Mouse (Mus musculus): ENCODE results near the gene Apobec1.
"Not testable (repeated sequence)": the region's sequence is repeated elsewhere in the genome, so short reads cannot be mapped to it uniquely, and the experiment has no call there.

Gene Apobec1

DNA sequence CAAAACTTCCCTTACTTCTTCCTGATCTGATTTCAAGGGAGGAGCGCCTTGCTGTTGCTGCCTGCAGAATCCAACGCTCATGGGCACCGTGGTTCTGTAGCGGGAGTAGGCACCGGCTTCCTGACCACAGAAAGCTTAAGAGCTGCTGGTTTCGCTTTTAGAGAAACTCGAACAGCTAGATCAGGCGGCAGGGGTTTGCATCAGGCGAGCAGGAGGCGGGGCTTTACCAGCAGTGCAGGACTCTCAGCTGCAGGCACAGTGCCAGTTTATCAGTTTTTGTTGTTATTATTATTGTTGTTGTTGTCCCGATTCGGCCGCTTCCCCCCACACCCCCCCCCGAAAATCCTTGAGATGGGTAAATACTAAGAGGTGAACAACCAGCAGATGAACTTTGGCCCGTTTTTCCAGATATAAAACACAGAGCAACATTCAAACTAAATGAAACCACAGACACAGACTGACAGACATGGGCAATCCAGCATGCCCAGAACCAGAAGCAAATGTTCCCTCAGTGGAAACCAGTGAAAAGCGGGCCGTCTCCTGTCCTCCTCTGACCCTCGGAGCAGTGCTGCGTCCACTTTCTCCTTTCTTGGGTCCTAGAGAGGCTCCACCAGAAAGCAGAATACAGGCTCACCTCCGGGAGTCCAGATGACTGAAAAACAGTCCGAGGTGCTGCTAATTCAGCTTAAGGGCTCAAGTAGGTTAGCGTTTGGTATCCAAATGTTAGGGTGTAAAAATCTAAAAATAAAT lies at the start of gene Apobec1:
Apobec1 (minus strand) TSS at position 203 of the 750 bp plus-strand sequence.
- DNase-seq (ENCODE audit: low spot score in 2 of 2) = peak; percentile 66 to 71

DNA sequence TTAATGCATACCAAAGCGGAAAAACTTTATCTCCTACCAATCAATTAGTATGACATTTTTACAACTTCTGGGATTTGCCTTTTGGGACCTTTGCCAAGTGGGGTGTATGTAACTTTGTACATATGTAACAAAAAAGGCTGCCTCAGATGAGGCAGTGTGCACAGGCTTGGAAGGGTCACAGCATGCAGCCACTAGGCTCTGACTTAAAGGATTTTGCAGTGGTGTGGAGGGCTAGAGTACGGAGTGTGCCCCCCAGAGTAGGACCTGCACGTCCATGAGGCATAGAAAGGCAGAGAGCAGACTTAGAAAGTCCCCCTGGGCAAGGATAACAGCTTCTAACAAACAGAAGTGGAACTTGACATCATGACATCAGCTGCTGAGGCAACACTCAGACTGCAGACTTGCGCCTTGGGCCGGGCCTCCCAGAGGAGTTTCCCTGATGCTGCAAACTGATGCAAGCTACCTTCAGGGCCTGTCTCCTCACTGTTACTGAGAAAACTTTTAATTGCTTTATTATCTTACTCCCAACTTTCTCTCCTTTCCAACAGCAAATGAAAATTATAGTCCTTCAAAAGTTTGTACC lies 48.2 kb upstream of the Apobec1 start:
- no peak for DNase-seq (ENCODE audit: low spot score in 2 of 2)

DNA sequence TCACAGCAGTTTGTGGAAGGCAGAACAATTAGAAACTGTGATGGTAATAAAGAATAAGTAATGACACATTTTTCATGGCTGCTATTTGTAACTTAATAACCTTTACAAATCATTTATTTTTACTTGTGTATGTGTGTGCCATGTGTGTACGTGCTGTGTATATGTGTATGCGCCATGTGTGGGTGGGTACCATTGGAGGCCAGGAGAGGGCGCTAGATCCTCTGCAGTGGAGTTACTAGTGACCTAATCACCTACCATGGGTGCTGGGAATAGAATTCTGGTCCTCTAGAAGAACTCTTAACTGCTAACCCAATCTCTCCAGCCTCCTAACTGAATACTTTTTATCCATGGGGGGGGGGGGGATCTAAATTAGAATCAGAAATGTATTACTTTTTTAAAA lies 47.7 kb upstream of the Apobec1 start:
- DNase-seq (ENCODE audit: low spot score in 2 of 2) = no peak

DNA sequence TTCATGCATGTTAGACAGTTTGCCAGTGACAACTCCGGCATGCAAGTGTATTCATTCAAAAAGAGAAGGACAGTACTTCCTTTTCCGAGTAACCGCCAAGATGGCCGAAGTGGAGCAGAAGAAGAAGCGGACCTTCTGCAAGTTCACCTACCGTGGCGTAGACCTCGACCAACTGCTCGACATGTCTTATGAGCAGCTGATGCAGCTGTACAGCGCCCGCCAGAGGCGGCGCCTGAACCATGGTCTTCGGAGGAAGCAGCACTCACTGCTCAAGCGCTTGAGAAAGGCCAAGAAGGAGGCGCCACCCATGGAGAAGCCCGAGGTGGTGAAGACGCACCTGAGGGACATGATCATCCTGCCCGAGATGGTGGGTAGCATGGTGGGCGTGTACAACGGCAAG lies 42.0 kb upstream of the Apobec1 start:
- DNase-seq (ENCODE audit: low spot score in 2 of 2) = not testable (repeated sequence)

DNA sequence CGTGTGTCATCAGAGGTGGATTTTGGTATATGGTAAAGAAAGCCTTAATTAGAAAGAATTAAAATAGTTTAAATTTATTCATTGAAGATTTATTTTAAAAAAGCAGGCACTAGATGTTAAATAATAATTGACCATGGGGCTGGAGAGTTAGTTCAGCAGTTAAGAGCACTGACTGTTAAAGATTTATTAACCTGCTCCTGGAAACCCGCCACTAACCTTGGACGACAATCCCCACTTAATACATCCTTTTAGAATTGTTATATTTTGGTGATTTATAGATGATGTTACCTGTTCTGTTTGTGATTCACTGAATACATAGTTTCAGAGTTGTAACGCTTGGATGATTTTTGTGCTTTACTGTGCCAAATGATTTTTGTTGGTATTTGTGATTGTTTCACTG lies 35.3 kb upstream of the Apobec1 start:
- DNase-seq (ENCODE audit: low spot score in 2 of 2) = not testable (repeated sequence)

DNA sequence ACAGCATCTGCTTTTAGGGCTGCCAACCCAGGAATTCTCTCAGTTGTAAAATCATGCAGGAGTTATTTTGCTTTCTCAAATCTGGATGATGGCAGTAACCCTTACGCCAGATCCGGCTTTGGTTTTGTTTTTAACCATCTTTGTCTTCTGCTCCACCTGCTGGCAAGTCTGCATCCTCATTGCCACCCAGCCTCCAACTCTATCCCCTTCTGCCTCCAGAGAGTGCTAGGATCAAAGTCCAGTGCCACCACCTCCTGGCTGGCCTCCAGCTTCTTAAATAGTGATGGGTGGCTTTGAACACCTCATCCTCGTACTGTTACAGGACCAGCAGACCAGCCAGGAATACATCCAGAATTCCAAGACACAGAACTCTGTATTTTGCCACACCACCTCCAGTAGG lies 34.4 kb upstream of the Apobec1 start:
- no peak for DNase-seq (ENCODE audit: low spot score in 2 of 2)

DNA sequence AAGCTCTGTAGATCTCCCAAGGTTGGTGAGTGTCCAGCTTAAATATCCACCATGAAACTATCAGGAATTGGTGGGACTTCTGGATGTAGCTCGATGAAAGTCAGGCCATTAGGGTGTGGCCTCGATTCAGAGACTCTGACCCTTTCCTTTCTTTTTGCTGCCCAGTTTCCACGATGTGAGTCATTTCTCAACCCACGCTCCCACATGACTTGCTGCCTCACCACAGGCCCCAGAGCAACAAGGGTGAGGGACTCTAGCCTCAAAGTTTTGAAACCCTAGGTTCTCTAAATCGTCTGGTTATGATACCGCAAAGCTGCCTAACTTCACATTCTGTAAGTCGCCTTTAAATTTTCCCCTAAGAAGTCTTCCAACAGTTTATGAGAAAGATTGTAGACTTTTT lies 33.1 kb upstream of the Apobec1 start:
- DNase-seq (ENCODE audit: low spot score in 2 of 2) = no peak

DNA sequence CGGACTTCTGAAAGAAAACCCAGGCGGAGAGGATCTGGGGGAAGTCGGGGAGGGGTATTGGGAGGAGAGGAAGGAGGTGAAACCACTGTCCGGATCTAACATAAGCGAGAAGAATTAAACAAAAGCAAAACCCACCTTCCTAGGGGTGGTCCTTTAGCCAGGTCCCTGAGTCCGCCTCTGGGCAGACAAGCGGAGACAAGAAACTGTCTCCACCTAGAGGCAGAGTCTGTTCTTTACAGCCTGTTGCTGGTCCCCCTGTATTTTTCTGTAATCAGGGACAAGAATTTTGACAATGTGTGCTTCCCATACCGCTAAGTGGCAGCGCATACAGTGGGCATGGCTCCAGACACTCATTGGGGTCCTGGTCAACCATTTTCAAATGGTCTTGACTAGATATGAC lies 31.2 kb upstream of the Apobec1 start:
- DNase-seq (ENCODE audit: low spot score in 2 of 2) = no peak

DNA sequence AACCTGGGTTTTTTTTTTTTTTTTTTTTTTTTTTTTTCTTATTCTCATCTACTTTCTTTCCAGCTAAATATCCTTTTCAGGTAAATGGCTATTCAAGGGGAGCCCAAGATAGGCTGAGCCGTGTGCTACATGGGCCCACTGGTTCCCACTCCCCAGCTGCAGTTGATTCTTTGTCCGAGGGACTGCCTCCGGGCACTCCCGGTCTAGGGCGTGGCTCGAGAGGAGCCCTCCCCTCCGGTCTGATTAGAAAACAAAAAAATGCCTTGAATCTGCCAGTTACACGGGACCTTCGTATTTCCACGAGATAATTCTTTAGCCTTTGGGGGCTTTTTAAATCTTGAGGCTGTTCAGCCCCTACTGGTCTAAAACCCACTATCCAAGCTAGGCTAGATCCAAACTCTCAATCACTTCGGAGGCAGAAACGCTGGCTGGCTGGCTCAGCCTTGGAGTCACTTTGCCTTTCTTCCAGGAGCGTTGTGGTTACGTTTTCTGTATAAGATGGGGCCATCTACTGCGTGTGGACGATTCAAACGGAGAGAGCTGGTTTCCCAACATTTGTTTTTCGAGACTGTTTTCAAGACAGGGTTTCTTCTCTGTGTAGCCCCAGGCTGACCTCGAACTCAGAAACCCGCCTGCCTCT lies 25.3 kb upstream of the Apobec1 start:
- no peak for DNase-seq (ENCODE audit: low spot score in 2 of 2)

DNA sequence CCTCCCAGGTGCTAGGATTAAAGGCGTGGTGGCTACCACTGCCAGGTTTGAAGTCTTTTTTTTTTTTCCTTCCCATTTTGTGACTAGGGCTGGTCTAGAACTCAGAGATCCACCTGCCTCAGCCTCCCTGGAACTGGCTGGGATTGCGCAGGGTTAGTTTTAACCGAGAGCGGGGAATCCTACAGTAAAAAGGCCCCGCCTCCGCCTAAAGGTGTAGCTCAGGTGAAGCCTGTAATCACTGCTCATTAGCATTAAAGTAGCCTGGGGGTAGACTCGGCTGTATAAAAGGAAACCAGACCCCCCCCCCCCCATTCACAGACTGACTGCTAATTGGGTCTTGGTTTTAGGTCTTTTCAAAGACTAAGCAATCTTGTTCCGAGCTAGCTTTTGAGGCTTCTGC lies 23.9 kb upstream of the Apobec1 start, which contains the start of gene Dppa3:
Dppa3 (plus strand) TSS at position 301 of the 400 bp plus-strand sequence.
- no peak for DNase-seq (ENCODE audit: low spot score in 2 of 2)

DNA sequence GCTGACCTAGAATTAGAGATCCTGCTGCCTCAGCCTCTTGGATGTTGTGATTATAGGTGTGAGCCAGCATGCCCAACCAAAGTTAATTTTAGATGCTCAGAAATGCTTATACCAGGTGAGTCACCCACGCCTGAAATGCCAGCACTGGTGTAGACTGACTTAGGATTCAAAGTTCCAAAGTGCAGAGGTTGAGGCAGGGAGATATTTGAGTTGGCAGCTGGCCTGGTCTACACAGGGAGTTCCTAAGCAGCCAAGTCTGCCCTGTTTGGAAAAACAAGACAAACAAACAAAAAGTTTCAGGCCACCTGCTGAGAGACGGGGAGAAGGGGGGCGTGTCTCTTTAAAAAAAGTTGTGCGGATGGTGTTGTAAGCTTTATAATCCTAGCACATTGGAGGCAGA lies 22.9 kb upstream of the Apobec1 start:
- no peak for DNase-seq (ENCODE audit: low spot score in 2 of 2)

DNA sequence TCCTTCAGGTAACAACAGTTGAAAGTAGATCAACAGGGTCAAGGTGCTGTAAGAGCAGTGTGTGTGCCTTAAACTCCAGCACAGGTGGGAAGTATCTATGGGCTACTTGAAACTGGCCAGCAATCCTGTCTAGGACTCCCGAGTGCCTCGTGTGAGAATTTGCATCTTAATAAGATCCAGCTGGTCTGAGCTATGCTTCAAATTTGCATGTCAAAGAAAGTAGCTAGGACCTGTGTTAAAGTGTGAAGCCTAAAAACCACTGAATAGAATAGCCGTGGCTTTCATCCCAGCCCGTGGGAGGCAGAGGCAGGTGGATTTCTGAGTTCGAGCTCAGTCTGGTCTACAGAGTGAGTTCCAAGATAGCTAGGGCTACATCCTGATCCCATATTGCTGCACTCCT lies 22.2 kb upstream of the Apobec1 start:
- DNase-seq (ENCODE audit: low spot score in 2 of 2) = no peak

DNA sequence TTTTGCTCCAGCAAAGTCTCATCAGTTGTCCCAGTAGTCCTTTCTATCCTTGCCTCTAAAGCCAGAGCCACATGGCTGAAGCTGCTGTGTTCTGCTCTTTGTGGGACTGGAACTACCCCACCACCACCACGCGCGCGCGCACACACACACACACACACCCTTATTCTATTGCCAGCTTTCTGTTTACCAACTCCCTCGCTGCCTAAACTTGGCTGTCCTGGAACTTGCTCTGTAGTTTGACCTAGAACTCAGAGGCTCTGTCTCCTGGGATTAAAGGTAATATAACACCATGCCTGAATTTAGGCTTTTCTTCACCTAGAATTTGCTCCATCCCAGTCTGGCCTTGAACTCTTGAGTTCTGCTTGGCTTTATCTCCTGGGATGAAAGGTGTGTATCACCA lies 18.8 kb upstream of the Apobec1 start:
- DNase-seq (ENCODE audit: low spot score in 2 of 2) = no peak

DNA sequence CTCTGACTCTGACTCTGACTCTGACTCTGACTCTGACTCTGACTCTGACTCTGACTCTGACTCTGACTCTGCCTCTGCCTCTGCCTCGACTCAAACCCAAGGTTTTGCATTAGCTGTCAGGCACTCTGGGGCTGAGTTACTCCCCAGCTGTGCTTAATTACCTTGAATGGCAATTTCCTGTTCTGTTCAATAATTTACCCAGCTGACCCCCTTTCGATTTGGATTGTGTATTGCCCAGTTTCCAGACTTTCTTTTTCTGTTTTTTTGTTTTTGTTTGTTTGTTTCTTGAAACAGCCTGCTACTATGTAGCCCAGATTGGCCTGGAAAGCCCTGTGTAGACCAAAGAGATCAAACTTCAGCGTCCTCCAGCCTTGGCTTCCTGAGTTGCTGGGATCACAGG lies 13.8 kb upstream of the Apobec1 start:
- no peak for DNase-seq (ENCODE audit: low spot score in 2 of 2)

DNA sequence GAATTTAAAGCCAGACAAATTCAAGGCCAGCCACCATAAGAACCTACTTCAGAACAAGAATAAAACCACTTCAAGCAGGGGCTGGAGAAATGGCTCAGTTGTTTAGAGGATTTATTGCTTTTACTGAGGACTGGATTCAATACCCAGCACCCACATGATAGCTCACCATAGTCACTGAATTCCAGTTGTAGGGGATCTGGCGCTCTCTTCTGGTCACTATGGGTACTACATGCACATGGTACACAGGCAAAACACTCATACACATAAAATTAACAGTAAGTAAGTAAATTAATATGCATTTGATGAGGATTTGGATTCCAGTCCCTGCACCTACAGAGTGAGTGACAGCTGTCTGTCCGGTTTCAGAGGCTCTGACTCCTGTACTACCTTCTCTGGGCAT lies 11.8 kb upstream of the Apobec1 start:
- peak in 1 of 2 experiments; percentile 18 for DNase-seq (ENCODE audit: low spot score in 2 of 2)

DNA sequence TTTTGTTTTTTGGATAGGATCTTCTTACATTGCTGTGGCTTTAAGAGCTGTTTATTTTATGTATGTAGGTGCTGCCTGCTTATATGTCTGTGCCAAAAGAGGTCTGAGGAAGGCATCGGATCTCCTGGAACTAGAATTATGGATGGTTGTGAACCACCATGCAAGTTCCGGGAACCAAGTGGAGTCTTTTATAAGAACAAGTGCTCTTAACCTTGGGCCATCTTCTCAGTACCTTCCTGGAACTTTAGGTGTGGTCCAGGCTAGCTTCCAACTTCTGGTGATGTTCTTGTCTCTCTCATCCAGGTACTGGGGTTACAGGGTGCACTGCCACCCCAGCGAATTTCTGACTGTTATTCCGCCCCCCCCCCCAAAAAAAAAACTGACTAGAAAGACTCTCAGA lies 10.2 kb upstream of the Apobec1 start:
- no peak for DNase-seq (ENCODE audit: low spot score in 2 of 2)

DNA sequence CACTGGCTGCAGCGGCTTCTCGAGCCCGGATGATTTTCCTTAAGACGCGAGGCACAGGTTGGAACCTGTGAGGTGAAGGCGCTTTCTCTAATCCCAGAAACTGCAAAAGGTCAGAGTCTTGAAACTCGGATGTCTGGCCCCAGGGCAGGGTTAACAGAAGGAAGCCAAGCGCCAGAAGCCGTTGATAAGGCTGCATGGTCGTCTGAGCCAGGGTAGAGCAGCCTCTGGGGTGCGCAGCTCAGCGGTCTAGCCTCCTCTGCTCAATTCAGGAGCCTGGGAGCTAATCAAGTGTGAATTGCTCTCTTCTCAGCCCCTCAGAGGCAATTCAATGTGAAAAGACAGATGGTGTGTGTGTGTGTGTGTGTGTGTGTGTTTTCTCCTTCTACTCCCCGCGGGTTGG lies 7.5 kb upstream of the Apobec1 start, which contains the start of gene Gdf3:
Gdf3 (minus strand) TSS at position 317 of the 400 bp plus-strand sequence.
- no peak for DNase-seq (ENCODE audit: low spot score in 2 of 2)

DNA sequence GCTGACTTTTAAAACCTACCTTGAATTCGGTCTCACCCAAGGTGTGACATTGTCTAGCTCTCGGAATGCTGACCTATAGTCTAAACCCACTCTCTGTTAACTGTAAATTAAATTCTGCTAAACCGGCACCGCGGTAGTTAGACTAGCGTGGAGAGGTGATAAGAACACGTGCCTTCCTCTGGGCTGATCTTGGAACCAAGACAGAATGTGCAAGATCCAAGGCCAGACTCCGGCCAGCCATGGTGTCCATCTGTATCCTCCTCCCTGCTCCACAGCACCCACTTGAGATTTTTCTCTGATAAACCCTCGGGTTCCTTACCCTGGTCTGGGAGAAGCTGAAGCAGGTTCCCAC lies 7.1 kb upstream of the Apobec1 start:
- DNase-seq (ENCODE audit: low spot score in 2 of 2) = no peak

DNA sequence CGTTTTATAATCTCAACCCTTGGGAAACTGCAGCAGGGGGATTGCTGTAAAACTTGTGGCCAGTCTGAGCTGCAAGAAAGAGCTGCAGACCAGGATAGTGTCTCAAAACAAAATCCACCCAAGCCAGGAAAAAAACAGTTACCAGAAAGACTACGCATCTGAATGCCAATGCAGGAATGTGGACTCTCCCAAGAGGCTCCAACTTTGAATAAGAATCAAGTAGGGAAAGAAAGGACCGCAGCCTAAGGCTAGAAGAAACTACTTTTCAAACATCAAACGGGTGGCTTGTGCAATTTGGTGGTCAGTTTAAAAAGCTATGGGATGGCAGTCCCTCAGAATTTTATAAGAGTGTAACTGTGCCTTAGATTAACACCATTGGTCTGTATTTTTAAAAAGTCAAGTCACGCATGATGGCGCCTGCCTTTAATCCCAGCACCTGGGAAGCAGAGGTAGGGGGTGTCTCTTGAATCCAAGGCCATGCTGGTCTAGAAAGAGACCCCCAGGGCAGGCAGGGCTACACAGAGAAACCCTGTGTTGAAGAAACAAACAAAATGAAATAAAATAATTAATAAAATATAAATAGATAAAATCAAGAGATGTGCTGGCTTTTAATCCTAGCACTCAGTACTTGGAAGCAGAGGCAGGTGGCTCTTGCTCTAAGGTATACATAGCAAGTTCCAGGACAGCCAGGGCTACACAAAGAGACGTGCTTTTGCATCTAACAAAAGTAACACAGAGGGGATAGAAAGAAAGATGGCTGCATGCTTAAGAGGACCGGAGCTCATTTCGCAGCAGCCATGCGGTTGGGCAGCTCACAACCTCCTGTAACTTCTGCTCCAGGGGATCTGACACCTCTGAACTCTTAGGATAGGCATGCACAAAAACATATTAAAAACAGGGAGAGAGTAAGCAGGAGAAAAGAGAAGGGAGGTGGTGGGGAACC lies 6.5 kb upstream of the Apobec1 start:
- no peak for DNase-seq (ENCODE audit: low spot score in 2 of 2)

DNA sequence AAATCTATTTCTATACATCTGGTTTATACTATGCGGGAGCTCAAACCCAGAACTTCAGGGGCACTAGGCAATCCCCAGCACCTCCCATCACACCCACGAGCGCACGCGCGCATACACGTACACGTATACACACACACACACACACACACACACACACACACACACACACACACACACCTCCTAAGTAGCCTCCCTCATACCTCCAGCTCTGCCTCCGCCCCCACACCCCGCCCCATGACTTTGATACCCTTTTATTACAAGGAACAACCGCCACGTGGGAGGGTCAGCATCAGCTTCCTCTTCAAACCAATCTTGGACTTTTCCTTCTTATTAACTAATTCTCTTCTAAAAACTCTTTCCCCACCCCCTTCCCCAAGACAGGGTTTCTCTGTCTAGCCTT lies 5.5 kb upstream of the Apobec1 start:
- DNase-seq (ENCODE audit: low spot score in 2 of 2) = no peak

DNA sequence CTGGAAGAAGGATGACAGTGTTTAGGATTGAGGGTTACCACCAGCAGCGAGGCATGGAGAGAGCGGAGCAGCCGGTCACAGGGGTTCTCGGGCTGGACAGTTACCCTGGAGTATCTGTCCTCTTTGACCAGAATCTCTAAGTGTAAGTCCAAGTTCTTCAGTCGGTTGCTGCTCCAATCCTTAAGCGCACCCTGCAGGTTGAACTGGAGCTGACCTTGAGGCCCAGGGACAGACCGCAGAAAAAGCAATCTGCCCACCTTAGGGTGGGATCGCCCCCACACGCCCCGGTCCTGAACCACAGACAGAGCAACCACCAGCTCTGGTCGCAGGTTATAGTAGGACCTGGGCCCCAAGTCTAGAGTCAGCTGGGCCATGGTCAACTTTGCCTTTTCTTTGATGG lies 4.4 kb upstream of the Apobec1 start:
- DNase-seq (ENCODE audit: low spot score in 2 of 2) = no peak

DNA sequence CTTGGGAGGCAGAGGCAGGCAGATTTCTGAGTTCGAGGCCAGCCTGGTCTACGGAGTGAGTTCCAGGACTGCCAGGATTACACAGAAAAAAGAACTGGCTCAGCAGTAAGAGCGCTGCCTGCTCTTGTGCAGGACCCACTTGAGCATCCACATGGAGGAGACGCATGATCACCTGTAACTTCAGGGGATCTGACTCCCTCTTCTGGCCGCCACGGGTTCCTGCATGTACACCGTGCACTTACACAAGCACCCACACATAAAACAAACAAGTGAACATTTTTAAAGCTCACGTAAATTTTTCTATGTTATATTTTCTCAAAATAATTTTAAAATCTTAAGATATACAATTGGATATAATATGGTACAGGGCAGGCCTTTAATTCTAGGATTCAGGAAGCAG lies 3.2 kb upstream of the Apobec1 start:
- DNase-seq (ENCODE audit: low spot score in 2 of 2) = no peak
